In genomic region chr6:29805381-29805780, GRCm38 (mm10) we compare ENCODE assay signal across 31 mouse cellular contexts. TPM values are rescaled to one million over a fixed set of nuclear protein-coding genes. Genes with fewer than 3 reads are reported as not detected.
DNase-seq lines count a peak whose midpoint lies in the region; ATAC-seq and TF ChIP-seq lines count a peak whose summit lies in the region.
"Had no signal": no experiment of that assay in that cellular context is flagged by ENCODE, and none has a peak within 500 bp of the region (broad histone marks: within the 10 kb centered on the region; RNA-seq: fewer than 3 reads in every experiment).

No protein-coding gene starts in this region.

- H3K36me3 ChIP-seq in intestine, embryonic 15.5 days: no peaks in the 10 kb centered on the region
- H3K36me3 ChIP-seq: embryonic facial prominence, embryonic 10.5 days; embryonic facial prominence, embryonic 13.5 days; forebrain, embryonic 12.5 days; forebrain, embryonic 15.5 days; heart, embryonic 12.5 days; heart, embryonic 15.5 days had no signal

- H3K4me1 ChIP-seq in intestine, embryonic 15.5 days (replicated peaks): no peaks in the 10 kb centered on the region
- H3K4me1 ChIP-seq: embryonic facial prominence, embryonic 10.5 days; embryonic facial prominence, embryonic 13.5 days; forebrain, embryonic 12.5 days; forebrain, embryonic 15.5 days; heart, embryonic 12.5 days; heart, embryonic 15.5 days had no signal

- ATAC-seq in intestine, embryonic 15.5 days: no peak
- ATAC-seq: forebrain, embryonic 15.5 days; hindbrain, postnatal 0 days; inflammation-experienced regulatory T-cells, adult 6 months; Patski had no signal

- H3K27me3 ChIP-seq in intestine, embryonic 15.5 days (replicated peaks): no peaks in the 10 kb centered on the region
- H3K27me3 ChIP-seq: CH12.LX; embryonic facial prominence, embryonic 13.5 days; forebrain, embryonic 12.5 days; forebrain, embryonic 15.5 days; heart, embryonic 12.5 days; heart, embryonic 15.5 days; Patski had no signal

- no peak for TF ChIP-seq CTCF in layer of hippocampus, adult 2 months (conservative IDR thresholded peaks at IDR 0.05)

- peak; percentile 48 for DNase-seq in layer of hippocampus, adult 11-12 months (ENCODE audit: low spot score)
- DNase-seq in layer of hippocampus, postnatal 10 days (ENCODE audit: low spot score in 2 of 2): no peak
- DNase-seq in layer of hippocampus, adult 2 months (ENCODE audit: low spot score in 2 of 2): peak; percentile 54 to 66
- DNase-seq in layer of hippocampus, adult 9-11 months: peak; percentile 82
- no peak for DNase-seq in gastrocnemius, adult 18-20 months (ENCODE audit: low spot score)
- DNase-seq: adrenal gland, postnatal 10 days; adrenal gland, postnatal 36 days; B cell, adult 2 months; cerebellum, adult 11-12 months; cerebellum, adult 8-10 months; cerebellum, postnatal 10 days; cerebellum, postnatal 36 days; embryo, embryonic 11 days; gastrocnemius, postnatal 25 days; heart, adult 18-20 months; heart, postnatal 10 days; heart, postnatal 4 days had no signal

- H3K9ac ChIP-seq in intestine, embryonic 15.5 days: no peak overlapping the region
- H3K9ac ChIP-seq: embryonic facial prominence, embryonic 13.5 days; forebrain, embryonic 12.5 days; forebrain, embryonic 15.5 days; heart, embryonic 12.5 days; heart, embryonic 15.5 days; hindbrain, embryonic 14.5 days had no signal

- 87% methylated on average over 2 of the region's 2 CpGs for WGBS in intestine, embryonic 15.5 days

- H3K4me2 ChIP-seq in intestine, embryonic 15.5 days (replicated peaks): no peak overlapping the region
- H3K4me2 ChIP-seq: embryonic facial prominence, embryonic 13.5 days; forebrain, embryonic 12.5 days; forebrain, embryonic 15.5 days; heart, embryonic 12.5 days; heart, embryonic 15.5 days; hindbrain, embryonic 14.5 days had no signal

- H3K9me3 ChIP-seq in intestine, embryonic 15.5 days: no peaks in the 10 kb centered on the region
- H3K9me3 ChIP-seq: embryonic facial prominence, embryonic 10.5 days; embryonic facial prominence, embryonic 13.5 days; forebrain, embryonic 12.5 days; forebrain, embryonic 15.5 days; G1E; heart, embryonic 12.5 days; heart, embryonic 15.5 days had no signal

- H3K4me3 ChIP-seq in layer of hippocampus, adult 2 months: no peak overlapping the region
- no peak overlapping the region for H3K4me3 ChIP-seq in intestine, embryonic 15.5 days (replicated peaks)
- H3K4me3 ChIP-seq: embryonic facial prominence, embryonic 10.5 days; embryonic facial prominence, embryonic 13.5 days; erythroblast, embryonic 14.5 days; forebrain, embryonic 12.5 days; forebrain, embryonic 15.5 days; heart, embryonic 12.5 days; heart, embryonic 15.5 days had no signal

- H3K27ac ChIP-seq in layer of hippocampus, adult 2 months: peak overlapping the region; percentile 68
- H3K27ac ChIP-seq in intestine, embryonic 15.5 days: no peak overlapping the region
- H3K27ac ChIP-seq: embryonic facial prominence, embryonic 10.5 days; embryonic facial prominence, embryonic 13.5 days; forebrain, embryonic 12.5 days; forebrain, embryonic 15.5 days; heart, embryonic 15.5 days; hindbrain, embryonic 14.5 days; hindbrain, postnatal 0 days had no signal

RNA-seq across cellular contexts. Expression of gene Ahcyl2, which starts 37.6 kb away (rescaled TPM):
- 100 to 1,000 TPM in 1 of 2 experiments, 10 to 100 TPM in 1; 94.4 to 121 TPM for total RNA-seq in layer of hippocampus, postnatal 10 days (2021)
- 100 to 1,000 TPM; 237 to 264 TPM for total RNA-seq in layer of hippocampus, adult 2 months (2021)
- 10 to 100 TPM; 17.9 to 23.7 TPM for total RNA-seq in gastrocnemius, adult 18-20 months (2021)
- 62.1 and 70.2 TPM in 2 replicates for polyA plus RNA-seq in intestine, embryonic 15.5 days (2015; fragmentation: Nextera tagmentation; extraction: Ambion mirVana)

Comparison
In these comparisons a context has a peak if more than half of its experiments do, and no peak if none do; other contexts are left out.
1. DNase-seq: peak in layer of hippocampus, adult 11-12 months (single experiment), layer of hippocampus, adult 2 months (2 of 2) and layer of hippocampus, adult 9-11 months (single experiment); none in layer of hippocampus, postnatal 10 days (0 of 2) and gastrocnemius, adult 18-20 months (single experiment).